Mouse (Mus musculus) midbrain, embryonic 14.5 days (tissue): ENCODE measurements around the gene Fanca. TPM values are rescaled to one million over a fixed set of nuclear protein-coding genes. Genes with fewer than 3 reads are reported as not detected.

Experiments used
- ATAC-seq: fragments of 200-750 bp; cut with Nextera tagmentation; 2 replicates; pipeline ENCODE4 v1.8.0; 2017; ENCODE audit warnings: moderate number of reproducible peaks, moderate library complexity; ENCODE audit not compliant: low FRiP score, low TSS enrichment
- DNase-seq: peaks from one replicate; pipeline ENCODE4 v3.0.0-alpha.2; 2015
- H3K27ac ChIP-seq: fragments of 300-500 bp; sonication (generic); replicated peaks from 2 replicates; pipeline ENCODE4 v1.5.1; 2014; ENCODE audit warnings: mild to moderate bottlenecking, low read depth, low read length, moderate library complexity
- H3K27me3 ChIP-seq: fragments of 300-500 bp; sonication (generic); 2 replicates; pipeline ENCODE4 v1.6.1; 2014; ENCODE audit warnings: low read length, control low read depth, mixed read lengths; ENCODE audit not compliant: control insufficient read depth, insufficient read depth
- H3K36me3 ChIP-seq: fragments of 300-500 bp; sonication (generic); 2 replicates; pipeline ENCODE4 v1.6.1; 2014; ENCODE audit warnings: low read length, control low read depth; ENCODE audit not compliant: control insufficient read depth, insufficient read depth
- H3K4me1 ChIP-seq: fragments of 300-500 bp; sonication (generic); 2 replicates; pipeline ENCODE4 v1.6.1; 2014; ENCODE audit warnings: mild to moderate bottlenecking, antibody characterized with exemption, low read length, control low read depth; ENCODE audit not compliant: control insufficient read depth, insufficient read depth
- H3K4me2 ChIP-seq: fragments of 300-500 bp; sonication (generic); 2 replicates; pipeline ENCODE4 v1.6.1; 2014; ENCODE audit warnings: mild to moderate bottlenecking, low read length, moderate library complexity
- H3K4me3 ChIP-seq: fragments of 300-500 bp; sonication (generic); replicated peaks from 2 replicates; pipeline ENCODE4 v1.5.1; 2014; ENCODE audit warnings: low read depth, low read length
- H3K9ac ChIP-seq: fragments of 300-500 bp; sonication (generic); replicated peaks from 2 replicates; pipeline ENCODE4 v1.6.1; 2014; ENCODE audit warnings: mild to moderate bottlenecking, low read length, moderate library complexity
- H3K9me3 ChIP-seq: fragments of 300-500 bp; sonication (generic); 2 replicates; pipeline ENCODE4 v1.6.1; 2016; ENCODE audit warnings: low read length, control low read depth, mixed read lengths; ENCODE audit not compliant: control insufficient read depth
- WGBS: fragments of 180-500 bp; shearing (Covaris S2); extraction: QIAGEN DNeasy Blood & Tissue Kit; methylation state at CpG from one replicate; pipeline ENCODE4 v1.1.7; 2014; 5-methylcytosine and 5-hydroxymethylcytosine counted together
- polyA plus RNA-seq: library from polyadenylated mRNA; unstranded; fragments of >200 nt; fragmentation: Nextera tagmentation; extraction: Ambion mirVana; gene quantifications from 2 replicates; pipeline ENCODE4 v1.2.1, GENCODE M21; 2014

Gene Fanca
- polyA plus RNA-seq, 1 experiment from 2014 or later: 9.2 TPM

- Histone ChIP-seq H3K27ac (no peak overlapping the region), H3K9ac (no peak overlapping the region), H3K9me3 (no peaks in the 10 kb centered on the region), H3K27me3 (no peaks in the 10 kb centered on the region), H3K4me1 (no peaks in the 10 kb centered on the region; the same call in 1 of the 2 replicates), H3K4me2 (no peak overlapping the region), H3K36me3 (no peaks in the 10 kb centered on the region), H3K4me3 (no peak overlapping the region)
- DNase-seq (no peak), ATAC-seq (no peak)
- WGBS: 94% methylated on average over 2 of the region's 2 CpGs
Observed at GRCm38 (mm10) chr8:123328552-123328951, 10.2 kb upstream of the Fanca start.

GRCm38 (mm10) chr8:123319522-123320164 lies 1.3 kb upstream of the Fanca start:
- no peak overlapping the region for H3K27ac ChIP-seq
- ATAC-seq (no peak), DNase-seq (peak; percentile 81)
- no peak overlapping the region for H3K4me3 ChIP-seq
- H3K9me3 ChIP-seq: no peaks in the 10 kb centered on the region
- no peak overlapping the region for H3K9ac ChIP-seq
- H3K4me2 ChIP-seq: no peak overlapping the region
- no peaks in the 10 kb centered on the region for H3K36me3 ChIP-seq
- WGBS: 38% methylated on average over 7 of the region's 7 CpGs
- H3K27me3 ChIP-seq: no peaks in the 10 kb centered on the region
- peaks cover 2% of the 10 kb centered on the region for H3K4me1 ChIP-seq

- Histone ChIP-seq H3K9me3 (no peaks in the 10 kb centered on the region), H3K27ac (no peak overlapping the region), H3K36me3 (no peaks in the 10 kb centered on the region), H3K4me2 (peak overlapping the region; percentile 84), H3K4me1 (peaks cover 2% of the 10 kb centered on the region), H3K4me3 (peak overlapping the region; percentile 45), H3K9ac (peak overlapping the region; percentile 34; the same call in 1 of the 2 replicates), H3K27me3 (no peaks in the 10 kb centered on the region)
- DNase-seq: no peak
- ATAC-seq: peak; percentile 72; the same call in 1 of the 2 replicates
- 7% methylated on average over 21 of the region's 21 CpGs for WGBS
Observed at GRCm38 (mm10) chr8:123317781-123318466, 452 bp downstream of the Fanca start.

GRCm38 (mm10) chr8:123308738-123309137 lies 9.6 kb downstream of the Fanca start:
- Histone ChIP-seq H3K9me3 (no peaks in the 10 kb centered on the region), H3K9ac (no peak overlapping the region), H3K4me2 (no peak overlapping the region), H3K4me1 (no peaks in the 10 kb centered on the region), H3K36me3 (0 out of 2 replicates have a peak, but pooled peaks cover 5% of the 10 kb centered on the region), H3K4me3 (no peak overlapping the region), H3K27me3 (no peaks in the 10 kb centered on the region), H3K27ac (no peak overlapping the region)
- DNase-seq (no peak), ATAC-seq (no peak)
- WGBS: 67% methylated on average over 4 of the region's 4 CpGs

- no peak for DNase-seq
- Histone ChIP-seq H3K4me2 (no peak overlapping the region), H3K4me3 (no peak overlapping the region), H3K4me1 (no peaks in the 10 kb centered on the region), H3K36me3 (no peaks in the 10 kb centered on the region), H3K27ac (no peak overlapping the region), H3K9me3 (no peaks in the 10 kb centered on the region), H3K9ac (no peak overlapping the region), H3K27me3 (no peaks in the 10 kb centered on the region)
- WGBS: 95% methylated on average over 11 of the region's 11 CpGs
- ATAC-seq: no peak
Observed at GRCm38 (mm10) chr8:123298301-123298700, 20.1 kb downstream of the Fanca start.

GRCm38 (mm10) chr8:123292785-123293184 lies 25.6 kb downstream of the Fanca start:
- H3K4me3 ChIP-seq: no peak overlapping the region
- no peak for ATAC-seq
- no peak for DNase-seq
- H3K27me3 ChIP-seq: no peaks in the 10 kb centered on the region
- H3K4me1 ChIP-seq: no peaks in the 10 kb centered on the region
- no peak overlapping the region for H3K27ac ChIP-seq
- WGBS: 90% methylated on average over 2 of the region's 2 CpGs
- H3K36me3 ChIP-seq: no peaks in the 10 kb centered on the region
- no peak overlapping the region for H3K4me2 ChIP-seq
- no peaks in the 10 kb centered on the region for H3K9me3 ChIP-seq
- H3K9ac ChIP-seq: no peak overlapping the region

GRCm38 (mm10) chr8:123292281-123292680 lies 26.1 kb downstream of the Fanca start:
- H3K9me3 ChIP-seq: no peaks in the 10 kb centered on the region
- no peaks in the 10 kb centered on the region for H3K4me1 ChIP-seq
- no peaks in the 10 kb centered on the region for H3K27me3 ChIP-seq
- no peak overlapping the region for H3K9ac ChIP-seq
- no peak for ATAC-seq
- H3K4me2 ChIP-seq: no peak overlapping the region
- 0 out of 2 replicates have a peak, but pooled peaks cover 3% of the 10 kb centered on the region for H3K36me3 ChIP-seq
- no peak for DNase-seq
- H3K27ac ChIP-seq: no peak overlapping the region
- 93% methylated on average over 3 of the region's 3 CpGs for WGBS
- no peak overlapping the region for H3K4me3 ChIP-seq

GRCm38 (mm10) chr8:123291716-123292115 lies 26.7 kb downstream of the Fanca start:
- ATAC-seq (no peak), DNase-seq (no peak)
- H3K4me3 ChIP-seq: no peak overlapping the region
- no peak overlapping the region for H3K4me2 ChIP-seq
- H3K27ac ChIP-seq: no peak overlapping the region
- H3K9me3 ChIP-seq: no peaks in the 10 kb centered on the region
- WGBS: 92% methylated on average over 8 of the region's 8 CpGs
- no peak overlapping the region for H3K9ac ChIP-seq
- no peaks in the 10 kb centered on the region for H3K4me1 ChIP-seq
- H3K27me3 ChIP-seq: no peaks in the 10 kb centered on the region
- 0 out of 2 replicates have a peak, but pooled peaks cover 4% of the 10 kb centered on the region for H3K36me3 ChIP-seq

- Histone ChIP-seq H3K4me1 (no peaks in the 10 kb centered on the region), H3K27ac (no peak overlapping the region), H3K27me3 (no peaks in the 10 kb centered on the region), H3K4me2 (no peak overlapping the region), H3K4me3 (no peak overlapping the region), H3K9me3 (no peaks in the 10 kb centered on the region), H3K36me3 (0 out of 2 replicates have a peak, but pooled peaks cover 4% of the 10 kb centered on the region), H3K9ac (no peak overlapping the region)
- no peak for DNase-seq
- no peak for ATAC-seq
- WGBS: 95% methylated on average over 8 of the region's 8 CpGs
Observed at GRCm38 (mm10) chr8:123290679-123291078, 27.7 kb downstream of the Fanca start.
